Mouse (Mus musculus) stomach, embryonic 15.5 days (tissue): ENCODE results near the gene Gpr33. TPM values are rescaled to one million over a fixed set of nuclear protein-coding genes. Genes with fewer than 3 reads are reported as not detected.

Experiments
- ATAC-seq: fragments of 200-750 bp; cut with Nextera tagmentation; 2 replicates; pipeline ENCODE4 v1.8.0; 2017; ENCODE audit warnings: low read depth, moderate number of reproducible peaks, moderate TSS enrichment; ENCODE audit not compliant: insufficient read depth, low FRiP score
- H3K27ac ChIP-seq: fragments of 300-500 bp; sonication (generic); 2 replicates; pipeline ENCODE4 v1.5.1; 2015; ENCODE audit warnings: mild to moderate bottlenecking, inconsistent platforms
- H3K27me3 ChIP-seq: fragments of 300-500 bp; sonication (generic); replicated peaks from 2 replicates; pipeline ENCODE4 v1.6.1; 2015; ENCODE audit warnings: inconsistent platforms
- H3K36me3 ChIP-seq: fragments of 300-500 bp; sonication (generic); 2 replicates; pipeline ENCODE4 v1.6.1; 2015; ENCODE audit warnings: inconsistent platforms
- H3K4me1 ChIP-seq: fragments of 300-500 bp; sonication (generic); 2 replicates; pipeline ENCODE4 v1.6.1; 2015; ENCODE audit warnings: inconsistent platforms
- H3K4me2 ChIP-seq: fragments of 300-500 bp; sonication (generic); 2 replicates; pipeline ENCODE4 v1.6.1; 2015; ENCODE audit warnings: mild to moderate bottlenecking, inconsistent platforms
- H3K4me3 ChIP-seq: fragments of 300-500 bp; sonication (generic); replicated peaks from 2 replicates; pipeline ENCODE4 v1.5.1; 2015; ENCODE audit warnings: inconsistent platforms
- H3K9ac ChIP-seq: fragments of 300-500 bp; sonication (generic); 2 replicates; pipeline ENCODE4 v1.6.1; 2015; ENCODE audit warnings: inconsistent platforms
- H3K9me3 ChIP-seq: fragments of 300-500 bp; sonication (generic); 2 replicates; pipeline ENCODE4 v1.6.1; 2016; ENCODE audit warnings: inconsistent platforms
- WGBS: fragments of 180-500 bp; shearing (Covaris S2); methylation state at CpG from one replicate; pipeline ENCODE4 v1.1.7; 2015; 5-methylcytosine and 5-hydroxymethylcytosine counted together
- polyA plus RNA-seq: library from polyadenylated mRNA; unstranded; fragments of >200 nt; fragmentation: Nextera tagmentation; extraction: Ambion mirVana; gene quantifications from 2 replicates; pipeline ENCODE4 v1.2.1, GENCODE M21; 2015

Gene Gpr33
- not detected in 2 replicates for polyA plus RNA-seq

DNA sequence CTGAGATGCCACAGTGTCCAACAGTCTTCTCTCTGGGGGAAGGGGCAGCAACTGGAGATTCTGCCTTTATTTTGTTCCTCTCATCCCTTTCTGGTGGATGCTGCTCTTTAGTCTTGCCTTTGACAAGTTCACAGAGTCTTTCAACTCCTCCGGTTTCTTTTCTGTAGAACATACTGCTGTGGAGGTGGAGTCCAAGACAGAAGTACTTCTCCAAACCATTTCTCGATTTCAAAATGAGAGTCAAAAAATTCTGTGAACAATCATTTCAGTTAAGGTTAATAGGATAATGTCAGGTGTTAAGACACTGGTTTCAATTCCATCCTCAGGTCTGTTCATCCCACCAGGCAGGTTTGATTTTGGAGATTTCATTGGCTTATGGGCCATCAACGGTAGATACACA, at the start of gene Gpr33:
Gene Gpr33, minus strand, starts transcription at position 101 of the 400 bp plus-strand sequence.
- ATAC-seq = no peak
- H3K4me1 ChIP-seq = no peaks in the 10 kb centered on the region
- WGBS = 88% methylated on average over 3 of the region's 3 CpGs
- H3K4me2 ChIP-seq = no peak within 1 kb of the TSS
- H3K9ac ChIP-seq = no peak within 1 kb of the TSS
- H3K27me3 ChIP-seq = no peaks in the 10 kb centered on the region
- H3K4me3 ChIP-seq = no peak within 1 kb of the TSS
- H3K36me3 ChIP-seq = no peaks in the 10 kb centered on the region
- no peaks in the 10 kb centered on the region for H3K9me3 ChIP-seq
- no peak within 1 kb of the TSS for H3K27ac ChIP-seq

DNA sequence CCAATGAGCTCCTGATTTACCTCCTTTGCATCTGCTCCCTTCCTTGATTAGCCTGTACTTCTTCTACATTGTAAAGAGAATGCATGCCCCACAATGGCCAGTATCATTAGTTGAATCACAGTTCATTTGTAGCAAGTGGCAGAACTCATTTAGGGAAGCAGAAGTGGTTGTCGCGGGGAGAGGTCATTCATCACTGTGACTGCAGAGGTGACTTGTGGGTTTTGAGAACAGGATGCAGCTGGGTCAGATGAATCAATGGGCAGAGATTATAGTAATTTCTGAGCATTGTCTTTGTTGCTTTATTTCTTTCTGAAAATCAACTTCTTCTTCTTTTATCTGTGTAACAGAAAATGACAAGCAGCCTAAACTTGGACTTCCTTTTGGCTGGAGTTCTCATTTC, 21.5 kb upstream of the Gpr33 start:
- ATAC-seq = no peak
- Histone ChIP-seq H3K27ac (no peak overlapping the region), H3K4me1 (no peaks in the 10 kb centered on the region), H3K9me3 (no peaks in the 10 kb centered on the region), H3K4me3 (no peak overlapping the region), H3K36me3 (no peaks in the 10 kb centered on the region), H3K4me2 (no peak overlapping the region), H3K9ac (no peak overlapping the region), H3K27me3 (no peaks in the 10 kb centered on the region)
- WGBS = 30% methylated on average over 2 of the region's 2 CpGs

DNA sequence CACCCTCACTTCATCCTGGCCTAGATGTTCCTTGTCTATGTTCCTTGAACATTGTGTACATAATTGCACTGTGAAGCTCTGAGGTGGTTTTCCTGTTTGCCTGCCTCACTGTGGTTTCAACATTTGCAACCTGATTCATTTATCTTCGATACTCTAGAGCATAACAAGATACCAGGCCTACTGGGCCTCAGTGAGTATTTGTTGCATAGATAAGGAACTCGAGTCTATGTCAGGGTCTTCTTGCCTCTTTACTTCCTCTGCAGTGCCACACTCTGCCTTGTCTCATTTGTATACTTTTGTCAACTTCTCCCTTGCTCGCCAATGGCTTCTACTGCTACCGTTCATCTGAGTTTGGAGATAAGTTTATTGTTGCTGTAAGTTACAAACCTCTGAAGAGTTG, 18.5 kb upstream of the Gpr33 start:
- no peak overlapping the region for H3K9ac ChIP-seq
- no peak for ATAC-seq
- H3K9me3 ChIP-seq = no peaks in the 10 kb centered on the region
- 69% methylated on average over 4 of the region's 4 CpGs for WGBS
- no peaks in the 10 kb centered on the region for H3K36me3 ChIP-seq
- no peak overlapping the region for H3K4me3 ChIP-seq
- H3K4me1 ChIP-seq = no peaks in the 10 kb centered on the region
- H3K27ac ChIP-seq = no peak overlapping the region
- no peak overlapping the region for H3K4me2 ChIP-seq
- H3K27me3 ChIP-seq = no peaks in the 10 kb centered on the region

DNA sequence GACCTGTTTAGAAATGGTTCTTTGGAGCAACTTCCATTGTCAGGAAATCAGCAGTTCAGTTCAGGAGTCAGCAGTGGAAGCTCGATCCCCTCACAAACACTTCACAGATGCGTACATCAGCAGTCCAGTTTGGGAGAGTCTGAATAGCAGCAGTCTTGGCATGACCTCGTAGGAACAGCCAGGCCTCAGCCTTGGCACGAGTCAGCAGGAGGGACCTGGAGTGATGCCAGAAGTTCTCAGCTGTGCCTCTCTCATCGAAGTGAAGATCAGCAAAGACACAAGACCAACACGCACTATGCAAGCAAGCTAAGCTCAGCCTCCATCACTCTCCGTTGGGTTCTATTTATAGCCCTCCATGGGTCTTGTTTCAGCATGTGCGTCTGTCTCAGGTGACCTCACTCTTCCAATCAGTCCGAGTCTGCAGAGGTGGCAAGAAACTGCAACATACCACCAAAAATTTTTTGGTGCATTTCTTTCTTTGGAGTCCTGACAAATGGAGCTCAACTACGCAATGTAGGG, 15.0 kb upstream of the Gpr33 start:
- Histone ChIP-seq H3K9me3 (no peaks in the 10 kb centered on the region), H3K4me3 (no peak overlapping the region), H3K9ac (no peak overlapping the region), H3K36me3 (no peaks in the 10 kb centered on the region), H3K4me2 (no peak overlapping the region), H3K27me3 (no peaks in the 10 kb centered on the region), H3K4me1 (no peaks in the 10 kb centered on the region), H3K27ac (no peak overlapping the region)
- WGBS = 66% methylated on average over 10 of the region's 10 CpGs
- peak; percentile 50; the same call in 1 of the 2 replicates for ATAC-seq

DNA sequence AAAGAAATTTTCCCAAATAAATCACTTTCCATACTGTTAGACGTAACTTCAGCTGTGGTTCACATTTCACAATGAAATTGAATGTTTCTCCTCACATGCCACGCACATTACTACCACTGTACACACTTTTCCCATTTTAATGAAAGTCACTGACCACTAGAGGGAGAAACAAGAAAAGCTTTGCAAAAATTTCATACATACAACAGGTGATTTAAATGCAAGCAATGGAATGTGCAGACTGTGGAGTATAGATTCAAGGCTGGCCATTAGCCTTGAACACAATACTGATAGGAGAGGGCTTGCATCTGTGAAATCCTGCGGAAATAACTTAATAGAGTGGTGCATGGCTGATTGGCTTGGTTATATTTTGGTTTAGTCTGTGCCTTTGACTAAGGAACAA, 10.5 kb upstream of the Gpr33 start:
- Histone ChIP-seq H3K4me1 (no peaks in the 10 kb centered on the region), H3K36me3 (no peaks in the 10 kb centered on the region), H3K4me2 (no peak overlapping the region), H3K4me3 (no peak overlapping the region), H3K27ac (no peak overlapping the region), H3K9ac (no peak overlapping the region), H3K9me3 (no peaks in the 10 kb centered on the region), H3K27me3 (no peaks in the 10 kb centered on the region)
- no peak; the same call in 1 of the 2 replicates for ATAC-seq
- 40% methylated on average over 3 of the region's 3 CpGs for WGBS

DNA sequence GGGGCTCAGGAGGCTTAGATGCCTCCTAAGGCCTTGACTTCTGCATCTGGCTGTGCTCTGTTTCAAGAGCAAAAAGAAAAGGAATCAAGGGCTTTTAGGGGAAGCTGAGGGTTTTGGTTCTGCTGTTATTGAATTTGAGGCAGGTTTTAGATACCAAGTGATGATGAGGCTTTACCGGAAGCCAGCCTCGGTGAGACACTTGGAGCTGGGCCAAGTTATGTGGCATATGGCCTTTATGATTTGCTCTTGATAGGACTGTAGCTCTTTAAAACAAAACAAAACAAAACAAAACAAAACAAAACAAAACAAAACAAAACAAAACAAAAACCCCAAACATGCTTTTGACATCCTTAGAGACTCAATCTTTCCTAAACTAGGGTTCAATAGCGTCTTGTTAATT, 7.1 kb upstream of the Gpr33 start:
- Histone ChIP-seq H3K9me3 (no peaks in the 10 kb centered on the region), H3K27me3 (no peaks in the 10 kb centered on the region), H3K4me2 (no peak overlapping the region), H3K4me1 (no peaks in the 10 kb centered on the region), H3K9ac (no peak overlapping the region), H3K27ac (no peak overlapping the region), H3K4me3 (no peak overlapping the region), H3K36me3 (no peaks in the 10 kb centered on the region)
- ATAC-seq = no peak
- 73% methylated on average over 3 of the region's 3 CpGs for WGBS

DNA sequence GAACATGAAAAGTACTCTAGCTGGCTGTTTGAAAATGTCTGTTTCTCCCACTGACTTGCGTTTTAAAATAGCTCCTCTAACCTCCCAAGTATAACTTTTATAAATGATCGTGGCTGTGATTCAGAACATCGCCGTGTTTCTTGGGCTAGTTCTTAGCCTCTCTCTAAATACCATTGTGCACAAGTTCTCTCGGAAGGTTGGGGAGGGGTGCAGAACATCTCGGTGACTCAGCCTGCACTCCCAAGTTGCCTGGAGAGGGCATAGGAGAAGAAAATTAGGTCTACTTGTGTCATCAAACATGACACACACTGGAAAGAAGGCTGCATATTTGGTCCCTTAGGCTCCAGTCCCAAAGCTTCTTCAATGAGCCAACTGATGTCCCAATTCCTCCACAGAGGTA, 4.4 kb upstream of the Gpr33 start:
- Histone ChIP-seq H3K27me3 (no peaks in the 10 kb centered on the region), H3K4me1 (no peaks in the 10 kb centered on the region), H3K9ac (no peak overlapping the region), H3K4me3 (no peak overlapping the region), H3K27ac (no peak overlapping the region), H3K9me3 (no peaks in the 10 kb centered on the region), H3K36me3 (no peaks in the 10 kb centered on the region), H3K4me2 (no peak overlapping the region)
- no peak for ATAC-seq
- 70% methylated on average over 6 of the region's 6 CpGs for WGBS

DNA sequence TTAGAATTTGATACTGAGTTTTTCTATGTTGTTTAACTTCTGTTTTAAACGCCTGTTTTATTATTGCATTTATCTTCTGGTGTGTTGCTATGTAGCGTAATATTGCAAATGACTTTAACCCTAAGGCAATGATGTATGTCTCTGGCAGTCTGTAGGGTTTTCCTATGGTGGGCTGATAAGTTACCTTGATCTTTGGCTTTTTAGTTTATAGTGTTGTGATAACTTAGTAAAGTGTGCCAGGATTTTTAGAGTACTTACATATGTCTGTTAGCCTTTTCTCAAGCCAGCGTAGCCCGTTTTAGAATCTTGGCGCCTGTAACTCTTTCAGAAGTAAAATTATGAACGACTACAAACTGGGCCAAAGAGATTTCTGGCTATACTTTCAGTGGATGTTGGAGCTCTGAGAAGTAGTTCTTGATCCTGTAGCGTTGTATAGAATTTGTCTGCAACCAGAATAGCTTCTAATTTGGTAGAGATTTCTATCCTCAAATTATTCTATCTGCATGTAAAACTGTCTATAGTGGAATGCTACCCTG, 13.3 kb downstream of the Gpr33 start:
- no peaks in the 10 kb centered on the region for H3K9me3 ChIP-seq
- no peaks in the 10 kb centered on the region for H3K27me3 ChIP-seq
- ATAC-seq = no peak
- no peak overlapping the region for H3K4me3 ChIP-seq
- H3K9ac ChIP-seq = no peak overlapping the region
- no peak overlapping the region for H3K27ac ChIP-seq
- H3K36me3 ChIP-seq = no peaks in the 10 kb centered on the region
- peaks cover 3% of the 10 kb centered on the region; the same call in 1 of the 2 replicates for H3K4me1 ChIP-seq
- 56% methylated on average over 7 of the region's 7 CpGs for WGBS
- H3K4me2 ChIP-seq = no peak overlapping the region

DNA sequence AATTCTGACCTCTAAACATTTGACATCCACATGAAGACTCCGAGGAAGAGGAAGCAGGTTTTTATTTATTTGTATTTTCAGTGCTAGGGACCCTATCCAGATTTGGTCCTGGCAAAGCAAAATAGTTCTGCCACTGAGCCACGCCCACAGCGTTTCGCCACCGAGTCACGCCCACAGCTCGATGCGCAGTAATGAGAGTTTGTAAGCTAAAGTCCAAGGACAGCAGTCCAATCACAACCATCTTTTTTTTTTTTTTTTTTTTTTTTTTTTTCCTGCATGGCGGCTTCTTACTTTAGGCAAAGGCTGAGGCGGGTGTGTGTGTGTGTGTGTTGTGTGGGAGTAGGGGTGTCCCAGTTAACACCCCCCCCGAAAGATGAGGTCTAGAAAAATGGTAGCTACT, 13.8 kb downstream of the Gpr33 start:
- H3K27ac ChIP-seq = no peak overlapping the region
- H3K4me1 ChIP-seq = peaks cover 3% of the 10 kb centered on the region; the same call in 1 of the 2 replicates
- ATAC-seq = no peak
- H3K27me3 ChIP-seq = no peaks in the 10 kb centered on the region
- H3K4me2 ChIP-seq = no peak overlapping the region
- 72% methylated on average over 11 of the region's 11 CpGs for WGBS
- no peaks in the 10 kb centered on the region for H3K36me3 ChIP-seq
- no peak overlapping the region for H3K4me3 ChIP-seq
- no peaks in the 10 kb centered on the region for H3K9me3 ChIP-seq
- H3K9ac ChIP-seq = no peak overlapping the region

DNA sequence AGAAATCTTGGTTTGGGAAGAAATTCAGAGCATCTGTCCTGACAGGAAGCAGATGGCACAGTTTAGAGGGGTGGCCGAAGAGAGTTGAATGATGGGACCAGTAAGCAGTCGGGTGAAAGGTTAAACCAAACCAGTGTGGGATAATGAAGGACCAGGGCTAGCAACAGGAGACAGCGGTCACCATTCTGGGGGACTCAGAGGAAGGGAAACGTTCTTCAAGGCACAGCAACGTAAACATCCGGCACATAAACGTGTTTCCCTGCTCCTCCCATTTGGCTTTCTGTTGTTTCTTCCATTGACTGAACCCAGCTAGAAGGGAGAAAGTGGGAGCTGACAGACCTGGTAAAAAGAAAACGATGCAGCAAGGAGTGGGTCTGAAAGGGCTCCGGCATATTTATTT, 14.6 kb downstream of the Gpr33 start:
- Histone ChIP-seq H3K4me1 (peaks cover 3% of the 10 kb centered on the region; the same call in 1 of the 2 replicates), H3K4me3 (no peak overlapping the region), H3K9ac (no peak overlapping the region), H3K36me3 (no peaks in the 10 kb centered on the region), H3K4me2 (no peak overlapping the region), H3K9me3 (no peaks in the 10 kb centered on the region), H3K27me3 (no peaks in the 10 kb centered on the region), H3K27ac (no peak overlapping the region)
- ATAC-seq = no peak
- 24% methylated on average over 9 of the region's 9 CpGs for WGBS

DNA sequence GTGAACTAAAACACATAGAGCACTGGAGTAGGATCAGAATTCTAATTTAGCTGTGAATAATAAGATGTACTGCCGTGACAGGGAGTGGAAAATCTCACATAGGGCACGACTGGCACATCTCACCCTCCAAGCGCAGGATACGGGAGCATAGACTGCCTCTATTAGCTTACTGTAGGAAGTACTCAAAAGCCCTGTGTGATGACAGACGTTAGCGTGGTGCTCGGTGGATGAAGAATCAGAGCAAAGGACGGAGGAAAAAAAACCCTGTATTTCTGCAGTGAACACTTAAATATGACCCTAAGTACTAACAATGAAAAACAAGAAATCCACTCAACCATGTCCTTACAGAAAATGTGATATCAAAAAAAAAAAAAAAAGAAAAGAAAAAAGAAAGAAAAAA, 15.7 kb downstream of the Gpr33 start:
- H3K9me3 ChIP-seq = no peaks in the 10 kb centered on the region
- no peak overlapping the region for H3K27ac ChIP-seq
- H3K4me2 ChIP-seq = no peak overlapping the region
- H3K27me3 ChIP-seq = no peaks in the 10 kb centered on the region
- 47% methylated on average over 8 of the region's 8 CpGs for WGBS
- H3K36me3 ChIP-seq = no peaks in the 10 kb centered on the region
- no peak overlapping the region for H3K9ac ChIP-seq
- no peak overlapping the region for H3K4me3 ChIP-seq
- peaks cover 3% of the 10 kb centered on the region; the same call in 1 of the 2 replicates for H3K4me1 ChIP-seq
- no peak for ATAC-seq

DNA sequence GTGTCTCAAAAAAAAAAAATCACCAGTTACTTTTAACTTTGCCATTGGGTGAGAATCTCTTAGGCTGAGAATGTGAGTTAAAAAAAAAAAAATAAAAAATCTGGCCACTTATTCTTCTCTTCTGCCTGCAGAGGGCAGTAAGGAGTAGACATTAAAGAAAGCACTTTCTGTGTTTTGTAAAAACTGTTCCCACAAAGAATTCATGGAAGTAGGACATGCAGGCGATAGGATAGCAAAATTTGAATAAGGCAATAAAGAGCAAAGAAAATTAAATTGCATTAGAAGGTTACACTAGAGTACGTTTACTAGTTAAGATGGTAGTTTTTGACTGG, 17.3 kb downstream of the Gpr33 start:
- Histone ChIP-seq H3K36me3 (no peaks in the 10 kb centered on the region), H3K4me1 (peaks cover 3% of the 10 kb centered on the region; the same call in 1 of the 2 replicates), H3K4me3 (no peak overlapping the region), H3K27me3 (no peaks in the 10 kb centered on the region), H3K9me3 (no peaks in the 10 kb centered on the region), H3K4me2 (no peak overlapping the region), H3K9ac (no peak overlapping the region), H3K27ac (no peak overlapping the region)
- no peak for ATAC-seq
- WGBS = 58% methylated on average over 2 of the region's 2 CpGs
